Mouse (Mus musculus): ENCODE data around the gene Sirt4. TPM values are rescaled to one million over a fixed set of nuclear protein-coding genes. Genes with fewer than 3 reads are reported as not detected.

The Sirt4 gene
- polyA plus RNA-seq, 1 experiment from 2014 or later, result 6.5 TPM

- H3K4me2 ChIP-seq (ENCODE audit: low read depth, low read length), result no peak overlapping the region
- no peaks in the 10 kb centered on the region for H3K9me3 ChIP-seq (replicated peaks; ENCODE audit: control insufficient read depth, low read length)
- no peaks in the 10 kb centered on the region; the same call in 1 of the 2 replicates for H3K4me1 ChIP-seq (ENCODE audit: control insufficient read depth, low read depth, low read length)
- H3K9ac ChIP-seq (ENCODE audit: low read depth, low read length), result no peak overlapping the region
- no peaks in the 10 kb centered on the region for H3K36me3 ChIP-seq (ENCODE audit: control insufficient read depth, insufficient read depth)
- no peak for ATAC-seq (ENCODE audit: low read depth)
- H3K4me3 ChIP-seq (ENCODE audit: low read depth, low read length), result no peak overlapping the region
- no peaks in the 10 kb centered on the region for H3K27me3 ChIP-seq (ENCODE audit: control insufficient read depth, insufficient read depth, low read depth, low read length)
- no peak overlapping the region for H3K27ac ChIP-seq (ENCODE audit: low read length)
- 64% methylated on average over 6 of the region's 6 CpGs for WGBS (ENCODE audit: insufficient replicate concordance)
Measured at GRCm38 (mm10) chr5:115469791-115470190, 14.7 kb downstream of the Sirt4 start.

- no peaks in the 10 kb centered on the region for H3K27me3 ChIP-seq (ENCODE audit: control insufficient read depth, insufficient read depth, low read depth, low read length)
- ATAC-seq (ENCODE audit: low read depth), result no peak
- WGBS (ENCODE audit: insufficient replicate concordance), result 20% methylated on average over 9 of the region's 9 CpGs
- H3K9ac ChIP-seq (ENCODE audit: low read depth, low read length), result no peak within 1 kb of the TSS
- H3K36me3 ChIP-seq (ENCODE audit: control insufficient read depth, insufficient read depth), result no peaks in the 10 kb centered on the region
- no peaks in the 10 kb centered on the region for H3K9me3 ChIP-seq (replicated peaks; ENCODE audit: control insufficient read depth, low read length)
- H3K4me3 ChIP-seq (ENCODE audit: low read depth, low read length), result no peak within 1 kb of the TSS
- no peak within 1 kb of the TSS for H3K27ac ChIP-seq (ENCODE audit: low read length)
- no peak within 1 kb of the TSS for H3K4me2 ChIP-seq (ENCODE audit: low read depth, low read length)
- H3K4me1 ChIP-seq (ENCODE audit: control insufficient read depth, low read depth, low read length), result no peaks in the 10 kb centered on the region; the same call in 1 of the 2 replicates
Measured at GRCm38 (mm10) chr5:115465642-115466420, 18.7 kb downstream of the Sirt4 start, which contains the start of gene Pla2g1b. Gene Pla2g1b, plus strand, starts transcription at chr5:115466262.

GRCm38 (mm10) chr5:115464408-115465115, 20.0 kb downstream of the Sirt4 start:
- no peaks in the 10 kb centered on the region for H3K36me3 ChIP-seq (ENCODE audit: control insufficient read depth, insufficient read depth)
- no peak overlapping the region for H3K4me3 ChIP-seq (ENCODE audit: low read depth, low read length)
- WGBS (ENCODE audit: insufficient replicate concordance), result 71% methylated on average over 18 of the region's 18 CpGs
- H3K9ac ChIP-seq (ENCODE audit: low read depth, low read length), result no peak overlapping the region
- H3K4me1 ChIP-seq (ENCODE audit: control insufficient read depth, low read depth, low read length), result no peaks in the 10 kb centered on the region; the same call in 1 of the 2 replicates
- no peak for ATAC-seq (ENCODE audit: low read depth)
- no peak overlapping the region for H3K4me2 ChIP-seq (ENCODE audit: low read depth, low read length)
- H3K27me3 ChIP-seq (ENCODE audit: control insufficient read depth, insufficient read depth, low read depth, low read length), result no peaks in the 10 kb centered on the region
- no peaks in the 10 kb centered on the region for H3K9me3 ChIP-seq (replicated peaks; ENCODE audit: control insufficient read depth, low read length)
- H3K27ac ChIP-seq (ENCODE audit: low read length), result no peak overlapping the region

DNA sequence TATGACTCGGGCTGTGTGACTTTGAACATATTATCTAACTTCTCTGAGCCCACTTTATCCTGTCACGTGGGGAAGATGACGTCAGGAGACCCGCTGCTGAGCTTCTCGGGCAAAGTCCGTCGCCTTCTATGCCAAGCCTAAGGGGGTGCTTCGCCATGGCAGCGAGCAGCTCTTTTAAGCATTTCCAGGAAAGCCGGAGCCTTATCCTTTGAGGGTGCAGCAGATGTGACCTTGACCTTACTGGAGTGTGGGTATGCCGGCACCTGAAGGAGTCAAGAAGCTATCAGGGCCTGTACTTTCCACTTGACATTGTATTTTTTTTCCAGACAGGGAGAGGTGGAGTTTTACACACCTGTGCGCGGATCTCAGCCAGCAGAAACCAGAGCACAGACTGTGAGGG, 25.6 kb downstream of the Sirt4 start:
- no peaks in the 10 kb centered on the region for H3K36me3 ChIP-seq (ENCODE audit: control insufficient read depth, insufficient read depth)
- no peak overlapping the region for H3K4me3 ChIP-seq (ENCODE audit: low read depth, low read length)
- no peak overlapping the region for H3K27ac ChIP-seq (ENCODE audit: low read length)
- no peak for ATAC-seq (ENCODE audit: low read depth)
- peaks cover 2% of the 10 kb centered on the region for H3K27me3 ChIP-seq (ENCODE audit: control insufficient read depth, insufficient read depth, low read depth, low read length)
- 55% methylated on average over 13 of the region's 13 CpGs for WGBS (ENCODE audit: insufficient replicate concordance)
- H3K9me3 ChIP-seq (replicated peaks; ENCODE audit: control insufficient read depth, low read length), result no peaks in the 10 kb centered on the region
- H3K4me1 ChIP-seq (ENCODE audit: control insufficient read depth, low read depth, low read length), result no peaks in the 10 kb centered on the region
- H3K4me2 ChIP-seq (ENCODE audit: low read depth, low read length), result no peak overlapping the region
- H3K9ac ChIP-seq (ENCODE audit: low read depth, low read length), result no peak overlapping the region

DNA sequence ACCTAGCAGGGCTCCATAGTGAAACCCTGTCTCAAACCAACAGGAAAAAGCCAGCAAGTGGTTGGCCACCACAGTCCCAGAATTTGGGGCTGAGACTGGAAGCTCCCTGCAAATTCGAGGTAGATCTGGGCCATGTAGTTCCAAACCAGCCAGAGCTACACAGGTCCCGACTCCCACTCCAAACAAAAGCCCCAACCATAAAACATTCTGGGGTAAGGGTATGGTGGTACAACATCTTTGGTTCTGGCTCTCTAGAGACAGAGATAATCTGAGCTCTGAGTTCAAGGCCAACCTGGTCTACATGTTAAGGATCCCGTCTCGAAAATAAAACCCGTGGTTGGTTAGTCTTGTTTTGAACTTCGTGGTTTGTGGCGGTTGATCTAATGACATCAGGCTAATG, 28.7 kb downstream of the Sirt4 start:
- H3K4me2 ChIP-seq (ENCODE audit: low read depth, low read length), result no peak overlapping the region
- ATAC-seq (ENCODE audit: low read depth), result no peak
- H3K27ac ChIP-seq (ENCODE audit: low read length), result no peak overlapping the region
- peaks cover 2% of the 10 kb centered on the region for H3K27me3 ChIP-seq (ENCODE audit: control insufficient read depth, insufficient read depth, low read depth, low read length)
- H3K9me3 ChIP-seq (replicated peaks; ENCODE audit: control insufficient read depth, low read length), result no peaks in the 10 kb centered on the region
- no peak overlapping the region for H3K9ac ChIP-seq (ENCODE audit: low read depth, low read length)
- WGBS (ENCODE audit: insufficient replicate concordance), result 56% methylated on average over 7 of the region's 7 CpGs
- H3K4me1 ChIP-seq (ENCODE audit: control insufficient read depth, low read depth, low read length), result no peaks in the 10 kb centered on the region
- H3K4me3 ChIP-seq (ENCODE audit: low read depth, low read length), result no peak overlapping the region
- no peaks in the 10 kb centered on the region for H3K36me3 ChIP-seq (ENCODE audit: control insufficient read depth, insufficient read depth)

DNA sequence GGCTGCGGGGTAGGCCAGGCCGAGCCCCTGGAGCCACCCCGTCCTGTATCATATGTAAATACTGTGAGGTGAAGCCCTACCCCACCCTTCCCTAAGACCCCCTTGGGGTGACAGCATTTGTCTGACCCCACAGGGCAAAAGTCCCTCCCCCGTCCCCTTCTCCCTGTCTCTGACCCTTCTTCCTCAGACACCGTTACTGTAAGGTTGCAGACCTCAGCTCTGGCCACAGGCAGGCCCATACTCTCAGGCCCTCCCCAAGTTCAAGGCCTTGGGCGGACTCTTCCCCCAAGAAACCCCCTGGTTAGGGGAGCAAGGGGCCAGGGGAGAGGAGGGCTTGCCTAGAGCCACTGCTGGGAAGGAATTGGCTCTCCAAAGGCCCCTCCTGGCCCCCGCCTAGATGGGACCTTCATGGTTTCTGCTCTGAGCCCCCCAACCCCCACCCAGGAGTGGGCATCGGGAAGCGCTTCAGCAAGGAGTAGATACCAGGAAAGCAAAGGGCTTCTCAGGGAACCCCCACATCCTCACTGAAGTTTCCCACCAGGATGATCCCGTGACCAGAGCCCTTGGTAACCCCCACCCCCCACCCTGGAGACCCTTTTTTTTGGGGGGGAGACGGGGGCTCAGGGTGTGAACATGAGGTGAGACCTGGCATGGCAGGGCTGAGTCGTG, 30.0 kb downstream of the Sirt4 start:
- Histone ChIP-seq H3K4me2 (ENCODE audit: low read depth, low read length) (no peak overlapping the region), H3K4me1 (ENCODE audit: control insufficient read depth, low read depth, low read length) (no peaks in the 10 kb centered on the region), H3K27ac (ENCODE audit: low read length) (no peak overlapping the region), H3K4me3 (ENCODE audit: low read depth, low read length) (no peak overlapping the region), H3K9ac (ENCODE audit: low read depth, low read length) (no peak overlapping the region), H3K27me3 (ENCODE audit: control insufficient read depth, insufficient read depth, low read depth, low read length) (peaks cover 2% of the 10 kb centered on the region), H3K9me3 (replicated peaks; ENCODE audit: control insufficient read depth, low read length) (no peaks in the 10 kb centered on the region), H3K36me3 (ENCODE audit: control insufficient read depth, insufficient read depth) (no peaks in the 10 kb centered on the region)
- no peak for ATAC-seq (ENCODE audit: low read depth)
- 69% methylated on average over 12 of the region's 12 CpGs for WGBS (ENCODE audit: insufficient replicate concordance)

DNA sequence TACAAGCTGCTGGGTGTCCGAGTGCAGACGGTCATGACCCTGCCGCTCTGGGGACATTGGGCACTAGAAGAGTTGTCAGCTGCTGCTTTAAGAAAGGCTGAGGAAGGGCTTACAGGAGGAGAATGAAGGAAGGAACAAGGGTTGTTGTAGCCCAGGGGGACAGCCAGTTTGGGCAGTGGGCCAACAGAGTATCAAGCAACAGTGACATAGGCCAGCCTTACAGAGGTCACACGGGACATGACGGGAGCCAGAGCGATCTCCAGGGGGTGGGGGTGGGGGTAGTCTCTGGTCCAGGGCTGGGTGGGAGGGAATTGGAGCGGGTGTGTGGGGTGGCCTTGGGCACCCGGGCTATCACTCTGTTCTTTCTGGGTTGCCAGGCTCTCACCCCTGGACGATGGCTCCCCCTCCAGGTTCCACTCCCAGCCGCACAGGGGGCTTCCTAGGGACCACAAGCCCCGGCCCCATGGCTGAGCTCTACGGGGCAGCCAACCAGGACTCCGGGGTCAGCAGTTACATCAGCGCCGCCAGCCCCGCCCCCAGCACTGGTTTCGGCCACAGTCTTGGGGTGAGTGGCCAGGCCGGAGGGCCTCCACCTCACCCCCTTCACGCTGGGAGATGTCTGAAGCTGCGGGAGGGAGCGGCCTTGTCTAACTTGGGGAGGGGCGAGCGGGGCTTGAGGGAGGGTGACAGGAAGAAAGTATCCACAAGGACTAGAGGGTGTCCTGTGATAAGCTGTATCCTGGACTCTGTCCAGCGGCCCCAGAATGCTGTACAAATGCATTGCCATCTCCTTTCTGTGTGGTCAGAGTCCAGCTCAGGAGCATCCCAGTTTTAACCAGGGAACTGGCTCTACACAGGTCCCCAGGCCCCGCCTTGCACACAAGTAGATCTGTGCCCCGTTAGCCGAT, 33.9 kb downstream of the Sirt4 start:
- Histone ChIP-seq H3K27ac (ENCODE audit: low read length) (no peak overlapping the region), H3K4me2 (ENCODE audit: low read depth, low read length) (0 out of 2 replicates have a peak overlapping the region, but pooled peaks have one; percentile 3), H3K36me3 (ENCODE audit: control insufficient read depth, insufficient read depth) (no peaks in the 10 kb centered on the region), H3K4me3 (ENCODE audit: low read depth, low read length) (no peak overlapping the region), H3K9ac (ENCODE audit: low read depth, low read length) (no peak overlapping the region), H3K9me3 (replicated peaks; ENCODE audit: control insufficient read depth, low read length) (no peaks in the 10 kb centered on the region), H3K4me1 (ENCODE audit: control insufficient read depth, low read depth, low read length) (no peaks in the 10 kb centered on the region), H3K27me3 (ENCODE audit: control insufficient read depth, insufficient read depth, low read depth, low read length) (no peaks in the 10 kb centered on the region)
- 0 out of 2 replicates have a peak, but pooled peaks have one; percentile 9 for ATAC-seq (ENCODE audit: low read depth)
- 73% methylated on average over 27 of the region's 27 CpGs for WGBS (ENCODE audit: insufficient replicate concordance)

GRCm38 (mm10) chr5:115449247-115449646, 35.3 kb downstream of the Sirt4 start:
- H3K9ac ChIP-seq (ENCODE audit: low read depth, low read length), result no peak overlapping the region
- ATAC-seq (ENCODE audit: low read depth), result no peak
- 49% methylated on average over 3 of the region's 3 CpGs for WGBS (ENCODE audit: insufficient replicate concordance)
- H3K27ac ChIP-seq (ENCODE audit: low read length), result no peak overlapping the region
- no peaks in the 10 kb centered on the region for H3K27me3 ChIP-seq (ENCODE audit: control insufficient read depth, insufficient read depth, low read depth, low read length)
- no peak overlapping the region for H3K4me3 ChIP-seq (ENCODE audit: low read depth, low read length)
- H3K36me3 ChIP-seq (ENCODE audit: control insufficient read depth, insufficient read depth), result no peaks in the 10 kb centered on the region
- no peaks in the 10 kb centered on the region for H3K4me1 ChIP-seq (ENCODE audit: control insufficient read depth, low read depth, low read length)
- H3K9me3 ChIP-seq (replicated peaks; ENCODE audit: control insufficient read depth, low read length), result no peaks in the 10 kb centered on the region
- H3K4me2 ChIP-seq (ENCODE audit: low read depth, low read length), result no peak overlapping the region

All from liver, embryonic 16.5 days (tissue).